Mouse (Mus musculus) cerebellum, adult 2 months (tissue): ENCODE measurements around the gene Dhx16.

Experiments used
- CTCF ChIP-seq: fragments of 200-500 bp; IDR thresholded peaks from 2 replicates; pipeline ENCODE4 v1.5.1; 2011; ENCODE audit warnings: low read depth, mild to moderate bottlenecking, control low read depth, low read length, moderate library complexity, borderline replicate concordance; ENCODE audit not compliant: insufficient read depth
- POLR2A ChIP-seq: fragments of 200-500 bp; IDR thresholded peaks from 2 replicates; pipeline ENCODE4 v1.6.1; 2011; ENCODE audit warnings: low read length, control low read depth, borderline replicate concordance; ENCODE audit not compliant: insufficient read depth

- no peak for TF ChIP-seq CTCF
- no peak for TF ChIP-seq POLR2A
Observed at GRCm38 (mm10) chr17:35833239-35833751, 46.3 kb upstream of the Dhx16 start.
